Mouse (Mus musculus) urinary bladder, adult 2 months (tissue): ENCODE measurements around the gene Raet1e. TPM values are rescaled to one million over a fixed set of nuclear protein-coding genes. Genes with fewer than 3 reads are reported as not detected.
"Not testable (repeated sequence)": the region's sequence is repeated elsewhere in the genome, so short reads cannot be mapped to it uniquely, and the experiment has no call there.

Experiments used
- DNase-seq: peaks from one replicate; pipeline ENCODE4 v3.0.0; 2022; ENCODE audit warnings: low spot score
- polyA plus RNA-seq: library from polyadenylated mRNA; depleted of rRNA; stranded (reverse); fragments of >200 nt; gene quantifications from 2 replicates; pipeline ENCODE4 v1.2.3, GENCODE M21; 2012; rRNA removed

The Raet1e gene
- polyA plus RNA-seq, 1 experiment, result 6.7 TPM

DNA sequence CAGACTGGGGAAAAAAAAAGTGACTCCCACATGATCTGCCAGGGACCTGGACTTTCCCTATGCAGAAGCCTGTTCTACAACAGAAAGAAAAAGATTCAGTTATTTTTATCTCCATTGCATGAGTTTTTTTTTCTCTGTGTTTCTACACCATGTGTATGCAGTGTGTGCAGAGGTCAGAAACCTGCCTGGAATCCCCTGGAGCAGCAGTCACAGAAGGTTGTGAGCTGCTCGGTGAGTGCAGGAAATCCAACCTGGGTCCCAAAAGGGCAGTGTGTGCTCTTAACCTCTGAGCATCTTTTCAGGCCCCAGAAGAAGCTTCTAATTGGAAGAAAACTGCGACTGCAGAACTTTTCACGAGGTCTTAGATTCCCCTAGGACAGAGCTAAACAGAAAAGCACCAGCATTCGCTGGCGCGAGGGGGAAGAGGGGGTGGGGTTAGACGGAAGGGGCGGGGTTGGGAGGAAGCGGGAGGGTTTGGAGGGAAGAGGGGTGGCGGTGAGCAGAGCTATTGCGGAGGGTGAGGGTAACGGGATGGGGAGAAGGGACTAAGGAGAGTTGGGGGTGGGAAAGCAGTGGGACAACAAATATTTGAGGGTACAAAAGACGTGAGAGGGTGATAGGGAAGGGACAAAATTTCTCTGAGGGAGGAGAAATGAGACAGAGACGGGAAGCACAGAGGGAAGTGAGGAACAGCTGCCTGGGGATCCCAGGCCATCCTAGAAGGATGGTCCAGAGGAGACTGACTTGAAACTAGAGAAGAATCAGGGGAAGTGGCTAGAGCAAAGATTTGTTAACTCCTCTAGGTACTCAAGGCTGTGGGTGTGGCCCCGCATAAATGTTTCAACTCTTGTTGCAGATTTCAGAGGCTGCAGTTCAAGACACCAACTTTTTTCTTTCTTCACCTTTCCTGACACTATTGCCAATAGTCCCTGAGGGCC, 203.3 kb downstream of the Raet1e start:
- not testable (repeated sequence) for DNase-seq

DNA sequence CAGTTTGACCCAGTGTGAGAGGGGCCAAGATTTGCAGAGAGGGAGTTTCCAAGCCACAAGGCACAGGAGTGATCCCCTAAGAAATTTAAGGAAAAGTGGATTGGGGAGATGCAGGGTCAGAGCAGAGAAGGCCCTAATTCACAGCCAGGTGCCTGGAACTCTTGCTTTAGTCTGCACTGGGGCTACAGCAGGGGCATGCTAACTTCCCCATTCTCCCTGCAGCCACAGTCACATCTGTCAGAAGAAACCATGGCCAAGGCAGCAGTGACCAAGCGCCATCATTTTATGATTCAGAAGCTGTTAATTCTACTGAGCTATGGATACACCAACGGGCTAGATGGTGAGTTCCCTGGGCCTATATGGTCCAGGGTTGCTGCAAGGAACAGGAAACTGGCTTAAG, 204.1 kb downstream of the Raet1e start:
- DNase-seq, result not testable (repeated sequence)

DNA sequence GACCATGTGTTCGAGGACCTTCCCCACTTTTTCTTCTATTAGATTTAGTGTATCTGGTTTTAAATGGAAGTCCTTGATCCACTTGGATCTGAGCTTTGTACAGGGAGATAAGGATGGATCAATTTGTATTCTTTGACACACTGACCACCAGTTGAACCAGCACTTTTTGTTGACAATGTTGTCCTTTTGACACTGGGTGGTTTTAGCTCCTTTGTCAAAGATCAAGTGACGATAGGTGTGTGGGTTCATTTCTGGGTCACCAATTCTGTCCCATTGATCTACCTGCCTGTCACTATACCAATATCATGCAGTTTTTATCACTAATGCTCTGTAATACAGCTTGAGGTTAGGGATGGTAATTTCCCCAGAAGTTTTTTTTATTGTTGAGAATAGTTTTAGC, 206.5 kb downstream of the Raet1e start:
- DNase-seq, result not testable (repeated sequence)

DNA sequence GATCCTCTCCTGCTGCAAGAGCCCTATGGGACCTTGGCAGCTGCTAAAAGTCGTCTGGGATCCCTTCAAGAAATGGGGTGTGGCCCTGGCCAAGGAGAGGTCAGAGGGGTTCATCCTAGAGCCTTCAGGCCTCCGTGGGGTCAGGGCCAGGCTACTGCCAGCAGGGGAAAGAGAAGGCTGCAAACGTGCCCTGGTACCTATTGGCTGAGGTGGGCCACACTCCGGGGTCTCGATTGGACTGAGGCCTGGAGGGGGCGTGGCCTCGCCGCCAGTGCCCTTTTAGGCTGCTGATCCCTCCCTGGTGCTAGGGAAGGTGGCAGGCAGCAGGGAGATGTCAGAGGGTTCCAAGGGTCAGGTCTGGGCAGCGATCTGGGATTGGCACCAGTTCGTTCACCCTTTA, 222.9 kb downstream of the Raet1e start:
- not testable (repeated sequence) for DNase-seq

DNA sequence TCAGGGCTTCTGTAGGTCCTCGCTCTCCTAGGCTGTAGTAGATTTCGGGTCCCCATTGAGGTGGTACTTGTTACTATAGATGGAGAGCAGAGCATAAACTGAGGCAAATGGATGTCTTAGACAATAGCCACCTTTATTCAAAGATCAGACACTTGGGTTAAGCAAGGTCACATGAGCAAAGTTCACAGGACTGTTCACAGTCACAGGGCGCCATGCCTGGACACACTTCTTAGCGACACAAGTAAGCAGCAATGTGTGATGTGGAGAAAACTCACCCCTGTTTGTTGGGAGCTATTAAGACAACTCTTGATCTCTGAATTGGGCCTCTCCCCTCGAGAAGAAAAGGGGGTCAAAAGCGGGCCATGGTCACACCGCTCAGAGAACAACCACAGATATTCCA, 231.8 kb downstream of the Raet1e start:
- DNase-seq, result not testable (repeated sequence)

DNA sequence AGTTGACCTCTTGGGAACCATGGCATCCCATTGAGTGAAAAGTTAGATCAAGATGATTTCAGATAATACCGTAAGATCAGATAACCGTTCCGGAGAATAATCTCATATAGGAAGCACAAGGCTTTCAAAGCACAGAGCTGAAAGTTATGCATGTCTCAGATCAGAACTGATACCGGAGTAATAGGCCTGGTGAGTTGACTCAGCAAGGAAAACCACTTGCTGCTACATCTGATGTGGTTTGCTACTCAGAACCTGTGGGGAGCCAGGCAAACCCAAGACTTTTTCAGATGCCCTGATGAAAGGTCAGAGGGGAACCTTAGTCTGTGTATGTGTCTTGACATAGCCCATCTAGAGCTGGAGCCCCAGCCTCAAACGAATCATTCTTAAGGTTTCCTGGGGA, 233.2 kb downstream of the Raet1e start:
- DNase-seq, result not testable (repeated sequence)

DNA sequence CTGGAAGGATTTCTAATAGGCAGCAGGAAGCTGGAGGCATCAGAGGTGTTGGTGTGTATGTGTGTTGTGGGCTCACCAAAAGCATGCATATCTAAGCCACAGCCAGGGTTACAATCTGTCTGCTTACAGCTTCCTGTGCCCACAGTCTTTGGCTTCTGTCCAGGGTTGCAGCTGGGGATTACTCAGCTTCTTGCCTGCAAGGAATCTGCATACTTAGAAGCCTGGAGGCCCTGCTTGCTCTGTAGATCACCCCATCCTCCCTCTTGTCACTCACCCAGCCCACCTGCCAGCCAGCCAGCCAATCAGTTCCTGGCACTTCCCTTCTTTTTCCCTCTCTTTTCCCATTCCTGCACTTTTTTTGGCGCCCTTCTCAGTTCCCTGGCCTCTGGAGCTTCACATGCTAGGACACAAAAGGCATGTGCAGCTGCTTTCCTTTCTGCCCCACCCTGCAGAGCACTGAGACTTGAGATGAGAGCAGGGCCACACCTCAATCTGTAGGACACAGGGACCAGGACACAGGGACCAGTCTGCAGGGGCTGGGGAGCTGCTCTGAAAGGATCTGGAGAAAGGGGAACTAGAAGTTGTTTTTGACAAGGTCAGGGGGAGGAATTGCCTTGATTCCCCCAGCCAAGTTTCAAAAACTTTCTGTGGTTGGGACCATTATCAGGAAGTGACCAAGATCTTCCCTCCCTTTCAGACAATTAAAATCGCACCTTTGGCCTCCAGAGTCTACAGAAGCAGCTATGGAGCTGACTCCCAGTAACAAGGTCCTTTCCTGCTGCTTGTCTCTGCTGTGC, 234.9 kb downstream of the Raet1e start:
- DNase-seq, result not testable (repeated sequence)

DNA sequence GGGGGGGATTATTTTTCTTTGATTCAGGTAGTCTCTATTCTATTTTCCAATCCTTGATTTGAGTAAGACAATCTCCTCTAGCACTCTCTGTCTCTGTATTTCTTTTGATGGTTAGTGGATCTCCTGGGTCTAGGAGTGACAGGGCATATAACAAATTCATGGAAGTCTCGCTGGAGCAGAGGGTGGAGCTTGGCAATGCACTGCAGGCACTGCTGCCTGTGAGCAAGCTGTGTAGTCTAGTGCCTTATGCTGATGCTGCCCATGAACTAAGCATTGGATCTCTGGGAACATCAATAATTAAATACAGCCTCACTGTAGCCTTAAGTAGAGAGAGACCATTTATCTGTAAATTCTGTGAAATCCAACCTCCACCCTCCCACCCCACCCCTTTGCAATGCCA, 238.3 kb downstream of the Raet1e start:
- DNase-seq, result not testable (repeated sequence)

DNA sequence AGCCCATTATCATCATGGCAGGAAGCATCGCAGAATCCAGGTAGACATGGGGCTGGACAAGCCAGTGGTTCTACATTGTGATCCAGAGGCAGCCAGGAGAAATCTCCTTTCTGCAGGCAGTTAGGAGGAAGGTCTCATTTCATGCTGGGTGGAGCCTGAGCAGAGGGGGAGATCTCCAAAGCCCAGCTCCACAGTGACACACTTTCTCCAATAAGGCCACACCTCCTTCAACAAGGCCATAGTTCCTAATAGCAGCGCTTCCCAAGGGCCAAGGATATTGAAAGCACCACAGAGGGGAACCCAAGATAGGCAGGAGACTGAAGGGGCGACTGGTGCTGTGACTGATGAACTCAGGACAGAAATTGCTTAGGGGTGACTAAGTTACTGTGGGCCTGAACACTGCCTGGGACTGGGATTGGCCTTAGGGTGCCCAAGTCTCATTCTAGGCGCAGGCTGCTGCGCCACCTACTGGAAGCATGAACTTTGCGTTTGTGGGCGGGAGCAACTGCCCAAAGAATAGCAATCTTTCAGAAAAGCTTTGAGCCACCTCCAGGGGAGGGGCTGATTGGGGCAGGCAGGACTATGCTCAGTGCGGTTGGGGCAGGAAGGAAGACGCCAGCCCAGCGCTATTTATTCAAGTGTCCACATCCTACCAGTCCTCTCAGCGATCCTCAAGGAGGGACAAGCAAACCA, 244.0 kb downstream of the Raet1e start:
- not testable (repeated sequence) for DNase-seq

DNA sequence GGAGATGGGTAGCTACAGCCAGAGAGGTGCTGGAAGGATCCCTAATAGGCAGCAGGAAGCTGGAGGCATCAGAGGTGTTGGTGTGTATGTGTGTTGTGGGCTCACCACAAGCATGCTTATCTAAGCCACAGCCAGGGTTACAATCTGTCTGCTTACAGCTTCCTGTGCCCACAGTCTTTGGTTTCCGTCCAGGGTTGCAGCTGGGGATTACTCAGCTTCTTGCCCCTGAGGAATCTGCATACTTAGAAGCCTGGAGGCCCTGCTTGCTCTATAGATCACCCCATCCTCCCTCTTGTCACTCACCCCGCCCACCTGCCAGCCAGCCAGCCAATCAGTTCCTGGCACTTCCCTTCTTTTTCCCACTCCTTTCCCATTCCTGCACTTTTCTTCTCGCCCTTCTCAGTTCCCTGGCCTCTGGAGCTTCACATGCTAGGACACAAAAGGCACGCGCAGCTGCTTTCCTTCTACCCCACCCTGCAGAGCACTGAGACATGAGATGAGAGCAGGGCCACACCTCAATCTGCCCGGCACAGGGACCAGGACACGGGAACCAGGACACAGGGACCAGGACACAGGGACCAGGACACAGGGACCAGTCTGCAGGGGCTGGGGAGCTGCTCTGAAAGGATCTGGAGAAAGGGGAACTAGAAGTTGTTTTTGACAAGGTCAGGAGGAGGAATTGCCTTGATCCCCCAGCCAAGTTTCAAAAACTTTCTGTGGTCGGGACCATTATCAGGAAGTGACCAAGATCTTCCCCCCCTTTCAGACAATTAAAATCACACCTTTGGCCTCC, 255.5 kb downstream of the Raet1e start:
- DNase-seq, result not testable (repeated sequence)

Other genes starting within 250 kb of the Raet1e start
- not detected in 2 replicates for gene 4930444G20Rik, start 90.5 kb upstream of the Raet1e start, polyA plus RNA-seq
- 7.0 and 10.3 TPM in 2 replicates for gene E030030I06Rik, start 9.3 kb upstream of the Raet1e start, polyA plus RNA-seq
- gene H60b, start within 50 bp of the Raet1e start, polyA plus RNA-seq, result 0.87 and 1.4 TPM in 2 replicates
- 1.3 and 1.6 TPM in 2 replicates for gene Raet1d, start 202.0 kb downstream of the Raet1e start, polyA plus RNA-seq